Mouse (Mus musculus): ENCODE measurements around the gene Zfp42.

Gene Zfp42

GRCm38 (mm10) chr8:43251653-43252052, 55.1 kb downstream of the Zfp42 start:
- no peak for DNase-seq (ENCODE audit: low spot score)

GRCm38 (mm10) chr8:43248707-43249106, 58.1 kb downstream of the Zfp42 start:
- no peak for DNase-seq (ENCODE audit: low spot score)

Measured in MN1 (cell line).